Mouse (Mus musculus) embryo, embryonic 10.5 days (tissue): ENCODE results near the gene Srrm1.
"Not testable (repeated sequence)": the region's sequence is repeated elsewhere in the genome, so short reads cannot be mapped to it uniquely, and the experiment has no call there.

Experiments
- DNase-seq: peaks from one replicate; pipeline ENCODE4 v3.0.0-alpha.2; 2015; ENCODE audit warnings: low spot score

Srrm1 gene

GRCm38 (mm10) chr4:135353066-135353793 lies at the start of gene Srrm1:
TSS of gene Srrm1 (minus strand) at chr4:135353321.
- DNase-seq = peak; percentile 98

- DNase-seq = no peak
Measured at GRCm38 (mm10) chr4:135401881-135402280, 48.8 kb upstream of the Srrm1 start.

- no peak for DNase-seq
Measured at GRCm38 (mm10) chr4:135397991-135398390, 44.9 kb upstream of the Srrm1 start, which contains the start of gene Ncmap. TSS of gene Ncmap (minus strand) at chr4:135398227.

- DNase-seq = peak; percentile 38
Measured at GRCm38 (mm10) chr4:135397551-135397950, 44.4 kb upstream of the Srrm1 start.

- DNase-seq = no peak
Measured at GRCm38 (mm10) chr4:135396303-135396702, 43.2 kb upstream of the Srrm1 start.

GRCm38 (mm10) chr4:135395375-135395774 lies 42.3 kb upstream of the Srrm1 start:
- no peak for DNase-seq

- DNase-seq = no peak
Measured at GRCm38 (mm10) chr4:135394666-135395065, 41.5 kb upstream of the Srrm1 start.

- DNase-seq = no peak
Measured at GRCm38 (mm10) chr4:135393381-135393780, 40.3 kb upstream of the Srrm1 start.

GRCm38 (mm10) chr4:135392801-135393200 lies 39.7 kb upstream of the Srrm1 start:
- no peak for DNase-seq

GRCm38 (mm10) chr4:135391014-135391413 lies 37.9 kb upstream of the Srrm1 start:
- DNase-seq = no peak

- DNase-seq = no peak
Measured at GRCm38 (mm10) chr4:135385614-135386013, 32.5 kb upstream of the Srrm1 start.

- peak; percentile 92 for DNase-seq
Measured at GRCm38 (mm10) chr4:135382316-135382715, 29.2 kb upstream of the Srrm1 start.

GRCm38 (mm10) chr4:135381355-135381754 lies 28.2 kb upstream of the Srrm1 start:
- DNase-seq = peak; percentile 34

- no peak for DNase-seq
Measured at GRCm38 (mm10) chr4:135377241-135377640, 24.1 kb upstream of the Srrm1 start.

GRCm38 (mm10) chr4:135375444-135375843 lies 22.3 kb upstream of the Srrm1 start:
- no peak for DNase-seq

- DNase-seq = no peak
Measured at GRCm38 (mm10) chr4:135373299-135373698, 20.2 kb upstream of the Srrm1 start.

GRCm38 (mm10) chr4:135370372-135370771 lies 17.3 kb upstream of the Srrm1 start:
- DNase-seq = no peak

GRCm38 (mm10) chr4:135362828-135363227 lies 9.7 kb upstream of the Srrm1 start:
- no peak for DNase-seq

GRCm38 (mm10) chr4:135361722-135362121 lies 8.6 kb upstream of the Srrm1 start:
- no peak for DNase-seq

GRCm38 (mm10) chr4:135358736-135359135 lies 5.6 kb upstream of the Srrm1 start:
- DNase-seq = peak; percentile 83

- DNase-seq = no peak
Measured at GRCm38 (mm10) chr4:135357221-135357920, 4.2 kb upstream of the Srrm1 start.

- peak; percentile 24 for DNase-seq
Measured at GRCm38 (mm10) chr4:135355886-135356550, 2.9 kb upstream of the Srrm1 start.

- not testable (repeated sequence) for DNase-seq
Measured at GRCm38 (mm10) chr4:135354751-135355150, 1.6 kb upstream of the Srrm1 start.
